Mouse (Mus musculus) heart, adult 18-20 months (tissue): Measurements from ENCODE around the gene Traf3ip3. TPM values are rescaled to one million over a fixed set of nuclear protein-coding genes. Genes with fewer than 3 reads are reported as not detected.

Source experiments
- DNase-seq, 2 experiments: peaks; one replicate each; pipeline ENCODE4 v3.0.0; 2021 to 2022; ENCODE audit warnings: mixed read lengths in 1 of 2
- long read RNA-seq, 2 experiments: library from polyadenylated mRNA; stranded (forward); transcript quantifications; one replicate each; pipeline ENCODE4 v2.0.0; 2021
- total RNA-seq, 2 experiments: library from RNA; stranded (reverse); gene quantifications; 2 replicates each; pipeline ENCODE4 v1.2.3; 2021

Gene Traf3ip3
- 1 to 10 TPM; 1.3 to 4.7 TPM for total RNA-seq
- long read RNA-seq, experiment 1, partial matches to known transcripts, result 0 of 1 reads
- long read RNA-seq, experiment 1, other reads (novel, unspliced or antisense), result 1 of 1 reads
- long read RNA-seq, experiment 2, result 0 reads

DNA sequence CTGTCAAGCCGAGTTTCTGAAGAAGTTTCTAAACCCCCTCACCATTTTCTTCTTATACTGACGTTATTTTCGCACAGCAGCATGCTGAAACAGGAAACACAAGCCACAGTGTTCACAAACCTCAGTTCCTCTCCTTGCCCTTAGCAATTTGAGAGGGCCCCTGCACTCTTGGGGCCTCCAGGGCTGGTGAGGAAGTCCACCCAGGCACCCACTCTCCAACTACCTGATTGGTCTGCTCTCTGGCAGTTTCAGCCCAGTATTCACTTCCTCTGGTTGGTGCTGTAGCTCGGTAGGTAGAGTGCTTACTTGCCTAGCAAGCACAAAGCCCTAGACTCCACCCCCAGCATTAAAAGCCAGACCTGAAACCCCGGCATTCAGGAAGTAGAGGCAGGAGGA, at the start of gene Traf3ip3:
TSS of gene Traf3ip3 (minus strand) at position 321 of the 396 bp plus-strand sequence.
- peak in 1 of 2 experiments; percentile 56 for DNase-seq

DNA sequence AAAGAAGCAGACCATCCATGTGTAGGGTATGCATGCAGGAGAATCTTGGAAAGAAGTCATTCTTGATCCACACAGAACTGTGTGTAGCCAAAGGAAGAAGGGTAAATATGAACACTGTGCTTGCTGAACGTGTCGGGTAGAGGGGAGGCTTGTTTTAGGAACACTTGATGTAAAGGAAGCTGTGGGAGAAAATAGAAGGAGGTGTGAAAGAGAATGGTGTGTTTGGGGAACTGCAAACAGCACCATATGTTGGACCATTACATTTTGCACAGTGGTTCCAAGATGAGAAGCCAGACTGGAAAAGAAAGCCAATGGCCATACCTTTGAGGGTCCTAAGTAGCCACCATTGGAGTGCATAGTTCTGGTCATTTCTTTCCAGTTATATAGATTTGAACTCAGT, 48.5 kb upstream of the Traf3ip3 start:
- no peak for DNase-seq

GRCm38 (mm10) chr1:193244235-193244634, 42.7 kb upstream of the Traf3ip3 start:
- no peak for DNase-seq

- peak; percentile 41 to 44 for DNase-seq
Observed at GRCm38 (mm10) chr1:193243571-193244193, 42.2 kb upstream of the Traf3ip3 start.

- DNase-seq, result peak; percentile 48
Observed at GRCm38 (mm10) chr1:193242863-193243262, 41.4 kb upstream of the Traf3ip3 start.

DNA sequence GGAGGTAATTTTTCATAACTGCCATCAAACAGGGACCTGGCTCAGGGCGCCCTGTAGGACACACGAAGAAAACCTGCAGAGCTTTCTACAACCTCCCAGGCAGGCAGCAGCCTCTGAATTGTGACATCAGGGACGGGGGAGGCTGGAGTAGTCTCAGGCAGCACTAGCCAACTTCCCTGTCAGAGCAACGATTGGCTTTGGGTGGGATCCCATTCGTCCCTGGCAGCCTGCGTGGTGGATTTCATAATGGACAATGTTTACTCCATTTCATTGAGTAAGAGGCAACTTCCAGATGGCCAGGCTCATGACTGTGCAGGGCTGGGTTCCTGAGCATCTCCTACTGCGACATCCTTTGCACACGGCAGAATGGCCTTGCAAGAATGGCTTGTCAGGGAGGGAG, 40.7 kb upstream of the Traf3ip3 start:
- DNase-seq, result peak; percentile 91 to 92

- no peak for DNase-seq
Observed at GRCm38 (mm10) chr1:193241436-193241835, 39.9 kb upstream of the Traf3ip3 start.

- DNase-seq, result no peak
Observed at GRCm38 (mm10) chr1:193238426-193238825, 36.9 kb upstream of the Traf3ip3 start.

- no peak for DNase-seq
Observed at GRCm38 (mm10) chr1:193234930-193235329, 33.4 kb upstream of the Traf3ip3 start.

GRCm38 (mm10) chr1:193234130-193234645, 32.7 kb upstream of the Traf3ip3 start:
- DNase-seq, result no peak

- DNase-seq, result no peak
Observed at GRCm38 (mm10) chr1:193232732-193233131, 31.2 kb upstream of the Traf3ip3 start.

- no peak for DNase-seq
Observed at GRCm38 (mm10) chr1:193230935-193231334, 29.4 kb upstream of the Traf3ip3 start.

DNA sequence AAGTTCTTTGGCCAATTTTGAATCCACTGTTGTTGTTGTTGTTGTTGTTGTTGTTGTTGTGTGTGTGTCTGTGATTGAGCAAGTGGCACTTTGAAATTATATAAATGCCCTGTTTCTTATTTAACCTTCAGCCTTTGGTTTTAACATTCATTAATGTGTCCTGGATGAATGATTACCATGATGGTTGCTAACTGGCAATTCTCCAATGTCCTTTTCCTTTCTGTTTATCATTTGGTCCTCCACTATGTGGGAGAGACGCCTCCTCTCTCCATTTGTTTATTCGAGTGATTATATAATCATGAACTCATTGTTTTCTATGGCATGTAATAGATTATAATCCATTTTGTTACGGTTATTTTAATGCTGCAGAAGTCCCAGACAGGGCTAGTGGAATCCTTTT, 29.0 kb upstream of the Traf3ip3 start:
- DNase-seq, result no peak

DNA sequence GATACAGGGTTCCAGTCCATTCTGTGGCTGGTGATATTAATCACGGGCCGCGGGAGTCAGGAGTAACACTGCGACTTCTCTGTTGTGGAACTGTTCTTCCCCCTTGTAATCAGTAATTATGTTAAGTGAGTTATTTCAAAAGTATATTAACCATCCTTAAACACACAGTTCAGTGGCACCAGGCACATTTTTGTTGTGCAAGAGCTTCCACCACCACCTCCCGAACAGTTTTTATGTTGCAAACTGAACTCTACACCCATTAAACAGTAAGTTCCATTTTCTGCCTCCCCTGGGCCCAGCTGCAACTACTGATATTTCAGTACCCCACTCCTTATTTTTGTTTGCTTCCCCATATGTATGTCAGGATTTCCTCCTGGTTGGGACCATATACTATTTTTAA, 28.1 kb upstream of the Traf3ip3 start:
- no peak for DNase-seq

GRCm38 (mm10) chr1:193227537-193227936, 26.0 kb upstream of the Traf3ip3 start:
- DNase-seq, result no peak

DNA sequence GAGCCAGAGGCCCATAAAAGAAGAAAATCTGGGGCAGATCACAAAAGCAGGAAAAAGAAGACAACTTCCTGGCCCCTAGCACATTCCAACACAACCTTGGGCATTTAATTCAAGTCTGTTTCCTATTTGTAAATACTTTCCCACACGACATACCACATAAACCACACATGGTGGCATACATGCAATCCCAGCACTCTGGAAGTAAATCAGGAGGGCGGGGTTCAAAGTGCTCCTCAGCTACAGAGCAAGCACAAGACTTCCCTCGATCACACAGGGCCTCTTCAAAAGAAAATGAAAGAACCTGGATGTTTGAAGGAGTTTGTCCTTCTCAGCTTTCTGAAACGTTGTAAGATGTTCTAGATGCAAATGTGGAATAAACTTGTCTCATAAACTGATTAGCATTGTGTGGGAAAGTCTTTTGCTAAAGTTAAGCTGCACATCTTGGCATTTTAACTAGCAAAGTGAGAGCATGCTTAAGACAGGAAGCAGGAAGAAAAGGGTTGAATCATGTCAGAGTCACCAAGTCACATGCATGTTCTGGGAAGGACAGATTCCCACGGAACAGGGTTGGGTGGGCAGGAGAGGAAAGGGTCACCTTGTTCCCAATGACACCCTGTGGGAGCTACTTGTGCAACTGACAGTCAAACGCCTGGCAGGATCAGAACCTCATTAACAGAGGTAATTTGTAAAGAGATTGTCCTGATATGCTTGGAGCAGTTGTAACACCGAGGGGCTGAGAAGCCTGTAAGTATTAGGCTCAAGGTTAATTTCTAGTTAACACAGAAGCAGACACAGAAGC, 25.4 kb upstream of the Traf3ip3 start:
- no peak for DNase-seq

DNA sequence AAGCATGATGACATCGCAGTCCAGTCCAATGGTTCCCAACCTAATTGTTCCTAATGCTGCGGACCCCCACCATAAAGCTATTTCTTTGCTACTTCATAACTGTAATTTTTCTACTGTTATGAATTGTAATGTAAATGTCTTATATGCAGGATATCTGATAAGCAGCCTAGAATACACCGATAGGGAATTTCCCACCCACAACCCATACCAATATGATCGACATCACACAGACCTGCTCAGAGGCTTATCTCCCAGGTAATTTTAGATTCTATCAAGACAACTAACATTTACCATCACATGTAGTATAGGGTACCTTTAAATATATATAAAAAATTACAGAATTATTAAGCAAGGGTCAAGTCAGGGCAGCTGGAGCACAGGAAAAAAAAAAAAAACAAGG, 24.6 kb upstream of the Traf3ip3 start:
- DNase-seq, result no peak

- DNase-seq, result no peak
Observed at GRCm38 (mm10) chr1:193225531-193225930, 24.0 kb upstream of the Traf3ip3 start.

- DNase-seq, result no peak
Observed at GRCm38 (mm10) chr1:193220408-193220807, 18.9 kb upstream of the Traf3ip3 start.

DNA sequence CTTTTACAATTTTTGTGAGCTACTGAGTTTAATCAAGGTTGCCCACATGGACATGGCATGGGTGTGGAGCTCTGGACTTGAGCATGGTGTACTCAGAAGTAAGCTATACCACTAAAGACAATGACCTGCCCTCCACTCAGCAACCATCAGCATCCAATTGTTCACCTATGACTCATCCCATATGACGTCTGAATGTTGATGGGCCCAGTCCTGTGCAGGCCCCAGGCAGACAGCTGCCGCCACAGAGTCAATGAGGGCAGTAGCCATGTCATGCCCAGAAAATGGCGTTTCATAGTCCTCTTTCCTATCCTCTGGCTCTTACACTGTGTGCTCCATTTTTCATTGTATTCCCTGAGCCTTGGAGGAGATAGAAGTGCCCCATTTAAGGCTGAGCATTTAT, 14.5 kb upstream of the Traf3ip3 start:
- no peak for DNase-seq

- no peak for DNase-seq
Observed at GRCm38 (mm10) chr1:193214053-193214452, 12.6 kb upstream of the Traf3ip3 start.

DNA sequence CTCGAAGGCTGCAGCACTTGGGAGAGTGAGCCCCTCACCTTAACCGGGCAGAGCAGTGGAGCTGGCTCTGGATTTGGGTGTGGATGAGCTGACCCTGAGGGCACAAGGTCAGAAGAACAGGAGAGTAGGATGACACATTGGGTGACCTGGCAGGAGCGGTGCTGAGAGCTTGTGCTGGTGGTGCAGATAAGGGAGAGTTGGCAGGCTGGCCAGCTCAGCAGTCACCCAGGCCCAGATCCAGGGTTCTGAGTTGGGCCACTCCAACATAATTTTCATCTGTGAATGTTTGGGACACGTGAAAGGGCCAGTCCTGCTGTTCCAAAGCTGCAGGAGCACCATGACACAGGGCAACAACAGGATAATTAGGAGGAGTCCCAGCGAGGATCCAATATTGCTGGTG, 9.9 kb upstream of the Traf3ip3 start:
- DNase-seq, result peak; percentile 48 to 71

DNA sequence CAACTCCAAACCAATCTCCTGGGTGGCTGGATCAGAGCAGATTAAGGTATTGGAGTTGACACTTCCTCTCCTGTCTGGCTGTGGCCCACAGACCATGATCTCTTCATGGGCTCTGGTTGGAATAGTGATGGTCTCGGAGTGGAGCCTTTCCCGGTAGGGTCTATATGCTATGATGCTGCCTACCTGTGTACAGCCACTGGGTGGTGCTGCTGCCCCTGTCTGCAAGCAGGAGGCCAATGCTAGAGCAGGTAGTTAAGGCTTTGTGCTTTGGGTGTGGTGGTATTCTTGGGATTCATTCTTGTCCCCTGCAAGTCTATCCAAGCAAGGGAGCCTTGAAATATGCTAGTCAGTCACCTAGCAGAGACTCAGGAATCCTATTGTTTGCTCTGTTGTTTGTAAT, 6.7 kb upstream of the Traf3ip3 start:
- DNase-seq, result peak; percentile 40 to 68
